Mouse (Mus musculus): ENCODE measurements around the gene Ankdd1a.

GRCm38 (mm10) chr9:65568787-65569186 lies 48.8 kb upstream of the Ankdd1a start:
- TF ChIP-seq CTCF (conservative IDR thresholded peaks at IDR 0.05; ENCODE audit: low read length) (no peak), POU5F1 (IDR thresholded peaks at IDR 0.05; ENCODE audit: borderline replicate concordance, low read length) (no peak)
